Mouse (Mus musculus): ENCODE data around the gene Cdkn2b. TPM values are rescaled to one million over a fixed set of nuclear protein-coding genes. Genes with fewer than 3 reads are reported as not detected.

Cdkn2b gene
- polyA plus RNA-seq, 1 experiment from 2014 or later, result 1.2 TPM

DNA sequence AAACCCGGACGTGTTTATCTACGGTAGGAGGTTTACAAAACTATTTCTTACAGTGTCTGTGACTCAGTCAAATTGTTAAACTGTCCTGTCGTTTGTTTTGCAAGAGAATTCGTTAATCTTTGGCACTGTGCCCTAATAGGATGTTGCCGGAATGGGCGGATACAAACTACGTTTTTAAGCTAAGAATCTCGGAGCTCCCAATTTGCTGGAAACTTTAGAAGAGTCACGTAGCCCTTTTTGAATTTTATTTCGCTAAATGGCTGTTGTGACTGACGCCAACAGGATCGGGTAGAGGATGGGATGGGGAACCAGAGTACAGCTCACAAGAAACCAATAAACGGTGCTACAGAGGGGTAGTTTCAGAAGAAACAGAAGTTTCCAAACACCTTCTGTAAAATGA is 36.8 kb downstream of the Cdkn2b start:
- Histone ChIP-seq H3K4me3 (replicated peaks) (no peak overlapping the region), H3K27ac (no peak overlapping the region), H3K4me1 (replicated peaks) (no peaks in the 10 kb centered on the region), H3K9ac (replicated peaks) (no peak overlapping the region), H3K4me2 (no peak overlapping the region), H3K36me3 (no peaks in the 10 kb centered on the region), H3K27me3 (peaks cover 83% of the 10 kb centered on the region), H3K9me3 (no peaks in the 10 kb centered on the region)
- ATAC-seq (ENCODE audit: insufficient number of reproducible peaks, insufficient read depth, low FRiP score, low TSS enrichment, low read depth), result no peak
- WGBS, result 1% methylated on average over 14 of the region's 14 CpGs

DNA sequence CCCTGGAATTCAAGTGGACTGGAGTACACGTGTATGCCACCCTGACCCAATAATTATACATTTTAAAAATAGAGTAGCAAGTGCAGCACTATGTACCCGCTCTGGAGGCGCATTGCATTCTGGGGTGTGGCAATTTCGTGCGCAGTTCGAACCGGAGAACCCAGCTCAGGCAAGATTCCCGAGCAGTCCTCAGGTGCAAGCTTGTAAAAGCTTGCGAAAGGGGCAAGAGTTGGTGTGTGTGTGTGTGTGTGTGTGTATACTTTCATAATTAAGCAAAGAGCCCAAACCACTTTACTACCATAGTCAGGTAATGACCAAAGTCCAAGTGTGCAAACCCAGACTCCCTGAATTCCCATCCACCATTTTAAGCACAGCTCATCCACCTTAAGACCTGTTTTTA is 37.3 kb downstream of the Cdkn2b start:
- no peak overlapping the region for H3K9ac ChIP-seq (replicated peaks)
- H3K36me3 ChIP-seq, result no peaks in the 10 kb centered on the region
- no peaks in the 10 kb centered on the region for H3K9me3 ChIP-seq
- H3K27me3 ChIP-seq, result peaks cover 79% of the 10 kb centered on the region
- no peak overlapping the region for H3K4me3 ChIP-seq (replicated peaks)
- no peak overlapping the region for H3K4me2 ChIP-seq
- ATAC-seq (ENCODE audit: insufficient number of reproducible peaks, insufficient read depth, low FRiP score, low TSS enrichment, low read depth), result no peak
- under 1% methylated on average over 9 of the region's 9 CpGs for WGBS
- H3K4me1 ChIP-seq (replicated peaks), result no peaks in the 10 kb centered on the region
- H3K27ac ChIP-seq, result no peak overlapping the region

DNA sequence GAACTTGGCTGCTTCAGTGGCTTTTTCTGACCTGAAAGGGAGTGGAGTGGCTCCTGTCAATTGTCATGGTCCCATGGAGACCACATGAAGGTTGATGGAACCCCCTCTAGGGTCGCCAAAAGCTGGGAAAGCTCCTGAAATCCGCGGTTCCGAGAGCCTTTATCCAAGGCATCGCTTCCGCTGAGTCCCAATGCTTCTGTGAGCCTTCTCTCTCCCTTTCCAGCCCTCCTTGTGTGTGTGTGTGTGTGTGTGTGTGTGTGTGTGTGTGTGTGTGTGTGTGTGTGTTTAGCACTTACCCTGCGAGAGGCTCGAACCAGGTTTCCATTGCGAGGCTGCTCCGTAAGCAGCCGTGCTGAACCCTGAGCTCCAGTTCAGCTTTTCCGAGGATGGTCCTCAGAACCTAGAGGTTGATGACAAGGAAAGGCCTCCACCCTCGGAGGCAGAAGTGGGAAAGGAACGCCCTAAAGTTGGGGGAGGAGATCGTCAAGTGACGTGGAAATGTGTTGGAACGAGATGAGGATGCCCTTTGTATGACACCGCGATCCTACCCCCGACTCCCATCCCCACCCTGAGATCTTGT is 37.8 kb downstream of the Cdkn2b start:
- H3K9ac ChIP-seq (replicated peaks), result no peak overlapping the region
- no peaks in the 10 kb centered on the region for H3K36me3 ChIP-seq
- no peak for ATAC-seq (ENCODE audit: insufficient number of reproducible peaks, insufficient read depth, low FRiP score, low TSS enrichment, low read depth)
- H3K27me3 ChIP-seq, result peaks cover 75% of the 10 kb centered on the region
- no peak overlapping the region for H3K4me3 ChIP-seq (replicated peaks)
- H3K27ac ChIP-seq, result no peak overlapping the region
- H3K4me1 ChIP-seq (replicated peaks), result no peaks in the 10 kb centered on the region
- WGBS, result 1% methylated on average over 20 of the region's 20 CpGs
- no peak overlapping the region for H3K4me2 ChIP-seq
- H3K9me3 ChIP-seq, result no peaks in the 10 kb centered on the region

DNA sequence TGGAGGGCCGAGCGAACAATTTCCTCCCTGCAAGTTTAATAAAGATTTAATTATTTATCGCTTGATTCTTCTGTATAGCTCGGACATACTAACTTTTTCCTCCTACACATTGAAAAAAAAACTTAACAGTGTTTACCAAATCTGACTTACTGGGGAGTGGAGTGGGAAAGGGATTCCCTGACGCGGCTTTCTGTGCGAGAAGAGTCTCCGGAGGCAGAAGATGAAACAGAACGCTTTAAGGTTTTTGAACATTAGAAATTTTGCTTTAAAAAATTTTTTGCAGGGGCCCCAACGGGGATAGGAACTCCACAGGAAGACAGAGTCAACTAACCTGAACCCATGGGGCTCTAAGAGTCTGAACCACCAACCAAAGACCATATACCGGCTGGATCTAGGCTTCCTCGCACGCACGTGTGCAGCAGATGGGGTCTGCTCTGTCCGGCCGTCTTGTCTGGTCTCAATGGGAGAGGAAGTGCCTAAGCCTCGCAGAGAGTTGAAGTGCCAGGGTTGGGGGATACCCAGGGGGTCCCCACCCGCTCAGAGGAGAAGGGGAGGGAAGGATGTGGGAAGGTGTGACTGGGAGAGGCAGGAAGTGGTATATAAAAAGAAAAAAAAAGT is 38.6 kb downstream of the Cdkn2b start:
- H3K4me1 ChIP-seq (replicated peaks), result no peaks in the 10 kb centered on the region
- H3K4me2 ChIP-seq, result no peak overlapping the region
- no peak overlapping the region for H3K4me3 ChIP-seq (replicated peaks)
- no peak overlapping the region for H3K27ac ChIP-seq
- WGBS, result 4% methylated on average over 18 of the region's 18 CpGs
- H3K9me3 ChIP-seq, result no peaks in the 10 kb centered on the region
- no peak for ATAC-seq (ENCODE audit: insufficient number of reproducible peaks, insufficient read depth, low FRiP score, low TSS enrichment, low read depth)
- H3K27me3 ChIP-seq, result peaks cover 69% of the 10 kb centered on the region
- H3K36me3 ChIP-seq, result no peaks in the 10 kb centered on the region
- H3K9ac ChIP-seq (replicated peaks), result no peak overlapping the region

DNA sequence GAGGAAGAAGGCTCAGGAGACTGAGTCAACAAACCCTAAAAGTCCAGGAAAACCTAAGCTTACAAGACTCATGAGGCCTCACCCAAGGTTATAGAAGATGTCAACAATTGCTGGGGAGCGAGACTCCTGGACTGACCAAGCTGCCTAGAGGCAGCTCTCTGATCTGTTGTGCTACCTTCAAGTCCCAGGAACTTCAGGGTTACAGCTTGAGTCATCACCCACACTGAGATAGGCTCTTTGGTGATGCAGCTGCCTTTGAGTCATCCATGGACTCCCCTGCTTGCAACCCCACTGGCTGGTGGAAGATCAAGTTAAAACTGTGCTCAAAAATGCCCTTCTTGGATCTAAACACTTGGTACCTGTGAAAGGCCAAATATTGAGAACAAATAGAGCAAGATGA is 53.1 kb downstream of the Cdkn2b start:
- H3K36me3 ChIP-seq, result no peaks in the 10 kb centered on the region
- no peak for ATAC-seq (ENCODE audit: insufficient number of reproducible peaks, insufficient read depth, low FRiP score, low TSS enrichment, low read depth)
- no peaks in the 10 kb centered on the region for H3K9me3 ChIP-seq
- H3K27me3 ChIP-seq, result peaks cover 7% of the 10 kb centered on the region
- no peak overlapping the region for H3K4me2 ChIP-seq
- H3K4me1 ChIP-seq (replicated peaks), result no peaks in the 10 kb centered on the region
- no peak overlapping the region for H3K9ac ChIP-seq (replicated peaks)
- H3K4me3 ChIP-seq (replicated peaks), result no peak overlapping the region
- no peak overlapping the region for H3K27ac ChIP-seq
- 78% methylated on average over 1 of the region's 1 CpGs for WGBS

Other genes starting within 250 kb of the Cdkn2b start
- gene Mtap, start 173.9 kb downstream of the Cdkn2b start, polyA plus RNA-seq (2016; fragmentation: Nextera tagmentation; extraction: Ambion mirVana), result 98.3 and 102 TPM in 2 replicates
- not detected in 2 replicates for gene Cdkn2a, start 16.4 kb downstream of the Cdkn2b start, polyA plus RNA-seq (2016; fragmentation: Nextera tagmentation; extraction: Ambion mirVana)

All from limb, embryonic 12.5 days (tissue).